Mouse (Mus musculus): ENCODE measurements around the gene Armc9. TPM values are rescaled to one million over a fixed set of nuclear protein-coding genes. Genes with fewer than 3 reads are reported as not detected.
A peak's percentile ranks its signal among the peaks of the same experiment; 100 is the strongest.

The Armc9 gene
- polyA plus RNA-seq, 1 experiment, result 24.9 TPM

- H3K4me1 ChIP-seq (ENCODE audit: control insufficient read depth, insufficient read depth, low read length), result peaks cover 8% of the 10 kb centered on the region
- DNase-seq, result no peak
- no peak overlapping the region for H3K27ac ChIP-seq (ENCODE audit: insufficient read depth, low read length)
- TF ChIP-seq POLR2A (IDR thresholded peaks at IDR 0.05; ENCODE audit: borderline replicate concordance, insufficient read depth, low read length) (no peak), CTCF (IDR thresholded peaks at IDR 0.05; ENCODE audit: borderline replicate concordance, insufficient read depth, low read depth, low read length) (no peak)
- 89% methylated on average over 6 of the region's 6 CpGs for WGBS
- no peaks in the 10 kb centered on the region for H3K27me3 ChIP-seq (ENCODE audit: control insufficient read depth, insufficient read depth, low read length)
- H3K4me3 ChIP-seq (replicated peaks; ENCODE audit: insufficient read depth, low read depth, low read length), result no peak overlapping the region
Observed at GRCm38 (mm10) chr1:86243490-86243889, 88.9 kb downstream of the Armc9 start.

GRCm38 (mm10) chr1:86245301-86246085 lies 90.9 kb downstream of the Armc9 start:
- TF ChIP-seq POLR2A (IDR thresholded peaks at IDR 0.05; ENCODE audit: borderline replicate concordance, insufficient read depth, low read length) (no peak), CTCF (IDR thresholded peaks at IDR 0.05; ENCODE audit: borderline replicate concordance, insufficient read depth, low read depth, low read length) (no peak)
- Histone ChIP-seq H3K27me3 (ENCODE audit: control insufficient read depth, insufficient read depth, low read length) (no peaks in the 10 kb centered on the region), H3K27ac (ENCODE audit: insufficient read depth, low read length) (no peak overlapping the region), H3K4me3 (replicated peaks; ENCODE audit: insufficient read depth, low read depth, low read length) (no peak overlapping the region), H3K4me1 (ENCODE audit: control insufficient read depth, insufficient read depth, low read length) (no peaks in the 10 kb centered on the region)
- no peak for DNase-seq
- 71% methylated on average over 6 of the region's 6 CpGs for WGBS

- 88% methylated on average over 8 of the region's 8 CpGs for WGBS
- TF ChIP-seq POLR2A (IDR thresholded peaks at IDR 0.05; ENCODE audit: borderline replicate concordance, insufficient read depth, low read length) (no peak), CTCF (IDR thresholded peaks at IDR 0.05; ENCODE audit: borderline replicate concordance, insufficient read depth, low read depth, low read length) (no peak)
- H3K27me3 ChIP-seq (ENCODE audit: control insufficient read depth, insufficient read depth, low read length), result no peaks in the 10 kb centered on the region
- DNase-seq, result no peak
- peaks cover 9% of the 10 kb centered on the region for H3K4me1 ChIP-seq (ENCODE audit: control insufficient read depth, insufficient read depth, low read length)
- no peak overlapping the region for H3K4me3 ChIP-seq (replicated peaks; ENCODE audit: insufficient read depth, low read depth, low read length)
- H3K27ac ChIP-seq (ENCODE audit: insufficient read depth, low read length), result no peak overlapping the region
Observed at GRCm38 (mm10) chr1:86253410-86253809, 98.8 kb downstream of the Armc9 start.

GRCm38 (mm10) chr1:86256311-86256710 lies 101.7 kb downstream of the Armc9 start:
- TF ChIP-seq CTCF (IDR thresholded peaks at IDR 0.05; ENCODE audit: borderline replicate concordance, insufficient read depth, low read depth, low read length) (no peak), POLR2A (IDR thresholded peaks at IDR 0.05; ENCODE audit: borderline replicate concordance, insufficient read depth, low read length) (no peak)
- WGBS, result 9% methylated on average over 4 of the region's 4 CpGs
- H3K27ac ChIP-seq (ENCODE audit: insufficient read depth, low read length), result peak overlapping the region; percentile 50
- H3K4me1 ChIP-seq (ENCODE audit: control insufficient read depth, insufficient read depth, low read length), result peaks cover 13% of the 10 kb centered on the region
- peak; percentile 40 to 70 for DNase-seq
- H3K27me3 ChIP-seq (ENCODE audit: control insufficient read depth, insufficient read depth, low read length), result no peaks in the 10 kb centered on the region
- no peak overlapping the region for H3K4me3 ChIP-seq (replicated peaks; ENCODE audit: insufficient read depth, low read depth, low read length)

GRCm38 (mm10) chr1:86257228-86257627 lies 102.6 kb downstream of the Armc9 start:
- H3K27me3 ChIP-seq (ENCODE audit: control insufficient read depth, insufficient read depth, low read length), result no peaks in the 10 kb centered on the region
- TF ChIP-seq POLR2A (IDR thresholded peaks at IDR 0.05; ENCODE audit: borderline replicate concordance, insufficient read depth, low read length), result no peak
- no peak for TF ChIP-seq CTCF (IDR thresholded peaks at IDR 0.05; ENCODE audit: borderline replicate concordance, insufficient read depth, low read depth, low read length)

GRCm38 (mm10) chr1:86258171-86258824 lies 103.7 kb downstream of the Armc9 start:
- TF ChIP-seq CTCF (IDR thresholded peaks at IDR 0.05; ENCODE audit: borderline replicate concordance, insufficient read depth, low read depth, low read length) (no peak), POLR2A (IDR thresholded peaks at IDR 0.05; ENCODE audit: borderline replicate concordance, insufficient read depth, low read length) (no peak)
- Histone ChIP-seq H3K27me3 (ENCODE audit: control insufficient read depth, insufficient read depth, low read length) (no peaks in the 10 kb centered on the region), H3K4me1 (ENCODE audit: control insufficient read depth, insufficient read depth, low read length) (peaks cover 13% of the 10 kb centered on the region), H3K27ac (ENCODE audit: insufficient read depth, low read length) (no peak overlapping the region), H3K4me3 (replicated peaks; ENCODE audit: insufficient read depth, low read depth, low read length) (no peak overlapping the region)
- DNase-seq, result no peak
- WGBS, result 92% methylated on average over 7 of the region's 7 CpGs

More at GRCm38 (mm10) chr1:86257228-86257627, 102.6 kb downstream of the Armc9 start:
- Histone ChIP-seq H3K27ac (ENCODE audit: insufficient read depth, low read length) (no peak overlapping the region), H3K4me3 (replicated peaks; ENCODE audit: insufficient read depth, low read depth, low read length) (no peak overlapping the region), H3K4me1 (ENCODE audit: control insufficient read depth, insufficient read depth, low read length) (peaks cover 13% of the 10 kb centered on the region)
- whole genome bisulfite sequencing, result 68% methylated on average over 8 of the region's 8 CpGs
- no peak for DNase-seq

- Histone ChIP-seq H3K4me3 (replicated peaks; ENCODE audit: insufficient read depth, low read depth, low read length) (no peak overlapping the region), H3K27ac (ENCODE audit: insufficient read depth, low read length) (no peak overlapping the region), H3K4me1 (ENCODE audit: control insufficient read depth, insufficient read depth, low read length) (0 out of 2 replicates have a peak, but pooled peaks cover 4% of the 10 kb centered on the region), H3K27me3 (ENCODE audit: control insufficient read depth, insufficient read depth, low read length) (no peaks in the 10 kb centered on the region)
- DNase-seq, result no peak
- TF ChIP-seq POLR2A (IDR thresholded peaks at IDR 0.05; ENCODE audit: borderline replicate concordance, insufficient read depth, low read length), result no peak
- no peak for TF ChIP-seq CTCF (IDR thresholded peaks at IDR 0.05; ENCODE audit: borderline replicate concordance, insufficient read depth, low read depth, low read length)
- 48% methylated on average over 7 of the region's 7 CpGs for WGBS
Observed at GRCm38 (mm10) chr1:86263564-86264339, 109.2 kb downstream of the Armc9 start.

All from cerebellum, adult 2 months (tissue).